Mouse (Mus musculus) thymus, postnatal 4 days (tissue): ENCODE measurements at regions not wholly inside any gene's neighbourhood (a gene's known extent, or its start where the extent isn't known, plus 50 kb on each side); places are given as distances from the start of the nearest gene placed in this dataset.

Experiments
- DNase-seq: peaks from one replicate; pipeline ENCODE4 v3.0.0; 2021

GRCm38 (mm10) chr17:83148371-83148929 lies 66.6 kb upstream of the Pkdcc start:
- no peak for DNase-seq

- no peak for DNase-seq
These were observed 65.8 kb upstream of the Pkdcc start for GRCm38 (mm10) chr17:83149336-83149735.

- no peak for DNase-seq
These were observed 60.0 kb upstream of the Pkdcc start for GRCm38 (mm10) chr17:83155106-83155505.

GRCm38 (mm10) chr17:83156682-83157081 lies 58.4 kb upstream of the Pkdcc start:
- DNase-seq: no peak

- no peak for DNase-seq
These were observed 57.0 kb upstream of the Pkdcc start for GRCm38 (mm10) chr17:83158053-83158452.

- DNase-seq: no peak
These were observed 56.4 kb upstream of the Pkdcc start for GRCm38 (mm10) chr17:83158652-83159051.

GRCm38 (mm10) chr17:83159634-83160033 lies 55.5 kb upstream of the Pkdcc start:
- DNase-seq: no peak

GRCm38 (mm10) chr17:83160296-83160695 lies 54.8 kb upstream of the Pkdcc start:
- no peak for DNase-seq

- no peak for DNase-seq
These were observed 53.4 kb upstream of the Pkdcc start for GRCm38 (mm10) chr17:83161731-83162130.

GRCm38 (mm10) chr17:83163952-83164560 lies 51.0 kb upstream of the Pkdcc start:
- no peak for DNase-seq

GRCm38 (mm10) chr17:83164728-83165127 lies 50.4 kb upstream of the Pkdcc start:
- no peak for DNase-seq

GRCm38 (mm10) chr17:83165140-83165539 lies 50.0 kb upstream of the Pkdcc start:
- no peak for DNase-seq
